Mouse (Mus musculus): Measurements from ENCODE around the gene Ptprd. TPM values are rescaled to one million over a fixed set of nuclear protein-coding genes. Genes with fewer than 3 reads are reported as not detected.
"Not testable (repeated sequence)": the region's sequence is repeated elsewhere in the genome, so short reads cannot be mapped to it uniquely, and the experiment has no call there.

Ptprd gene
- polyA plus RNA-seq, 1 experiment from 2014 or later: 12.9 TPM

DNA sequence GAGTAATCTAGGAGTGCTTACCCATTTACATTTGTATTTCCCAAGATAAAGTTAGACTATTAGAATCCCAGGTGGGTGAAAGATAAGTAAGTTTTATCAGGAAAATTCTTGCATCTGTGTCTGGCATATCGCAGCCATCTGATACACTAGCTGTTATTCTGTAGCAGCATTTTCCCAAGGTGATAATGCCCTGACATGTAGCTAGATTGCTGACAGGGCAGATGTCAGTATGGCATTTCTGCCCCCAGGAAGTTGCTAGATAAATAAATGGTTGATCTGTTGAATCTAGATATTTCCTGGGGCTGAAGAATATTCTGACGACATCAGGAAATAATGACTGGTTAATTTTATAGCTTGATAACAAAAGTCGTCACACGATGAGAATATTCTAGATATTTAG is 2119.9 kb downstream of the Ptprd start:
- no peak for ATAC-seq
- no peaks in the 10 kb centered on the region for H3K27me3 ChIP-seq (replicated peaks)
- H3K4me1 ChIP-seq (replicated peaks): no peaks in the 10 kb centered on the region
- H3K36me3 ChIP-seq: no peaks in the 10 kb centered on the region
- H3K27ac ChIP-seq: no peak overlapping the region
- H3K9ac ChIP-seq: no peak overlapping the region
- 85% methylated on average over 4 of the region's 4 CpGs for WGBS
- H3K9me3 ChIP-seq: no peaks in the 10 kb centered on the region
- H3K4me2 ChIP-seq (replicated peaks): no peak overlapping the region
- no peak overlapping the region for H3K4me3 ChIP-seq (replicated peaks)

DNA sequence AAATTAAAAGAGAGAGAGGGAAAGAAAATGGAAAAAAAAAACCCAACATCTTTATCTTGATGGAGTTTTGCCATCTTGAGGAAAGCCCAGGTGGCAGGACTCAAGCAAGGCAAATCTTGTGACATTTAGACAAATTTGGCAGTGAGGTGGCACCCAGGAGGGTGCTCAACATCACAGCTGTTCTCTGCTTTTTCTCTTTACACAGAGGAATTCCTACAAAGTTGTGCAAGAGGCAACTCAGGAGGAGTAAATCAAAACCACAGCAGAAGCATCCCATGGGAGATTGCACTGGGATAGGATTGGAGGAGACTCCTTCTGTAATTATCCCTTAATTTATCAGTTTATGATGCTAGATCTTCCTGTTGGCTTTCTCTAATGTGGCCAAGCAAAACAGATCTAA is 2121.9 kb downstream of the Ptprd start:
- Histone ChIP-seq H3K9me3 (no peaks in the 10 kb centered on the region), H3K4me2 (replicated peaks) (no peak overlapping the region), H3K4me3 (replicated peaks) (no peak overlapping the region), H3K4me1 (replicated peaks) (no peaks in the 10 kb centered on the region), H3K27ac (no peak overlapping the region), H3K36me3 (no peaks in the 10 kb centered on the region), H3K27me3 (replicated peaks) (no peaks in the 10 kb centered on the region), H3K9ac (no peak overlapping the region)
- no peak for ATAC-seq

DNA sequence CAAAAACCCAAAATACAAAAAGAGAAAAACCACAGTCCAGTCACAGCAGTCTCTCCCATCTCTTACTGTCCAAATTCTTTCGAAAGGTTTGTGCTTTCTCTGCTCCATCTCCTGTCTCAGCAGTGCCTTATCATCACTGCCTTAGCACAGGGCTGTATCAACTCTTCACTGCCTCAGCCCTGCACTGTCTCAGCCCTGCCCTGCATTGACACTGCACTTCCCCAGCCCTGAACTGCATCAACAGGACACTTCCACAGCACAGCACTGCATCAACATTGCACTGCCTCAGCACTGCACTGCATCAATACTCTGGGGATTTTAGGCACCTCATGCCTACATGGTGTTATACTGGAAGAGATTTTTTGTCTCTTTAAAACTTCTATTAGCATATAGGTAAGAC is 2135.7 kb downstream of the Ptprd start:
- no peak overlapping the region for H3K4me3 ChIP-seq (replicated peaks)
- H3K9me3 ChIP-seq: no peaks in the 10 kb centered on the region
- no peak for ATAC-seq
- H3K9ac ChIP-seq: no peak overlapping the region
- H3K27me3 ChIP-seq (replicated peaks): no peaks in the 10 kb centered on the region
- no peaks in the 10 kb centered on the region for H3K4me1 ChIP-seq (replicated peaks)
- H3K27ac ChIP-seq: no peak overlapping the region
- 81% methylated on average over 1 of the region's 1 CpGs for WGBS
- H3K36me3 ChIP-seq: no peaks in the 10 kb centered on the region
- H3K4me2 ChIP-seq (replicated peaks): no peak overlapping the region

DNA sequence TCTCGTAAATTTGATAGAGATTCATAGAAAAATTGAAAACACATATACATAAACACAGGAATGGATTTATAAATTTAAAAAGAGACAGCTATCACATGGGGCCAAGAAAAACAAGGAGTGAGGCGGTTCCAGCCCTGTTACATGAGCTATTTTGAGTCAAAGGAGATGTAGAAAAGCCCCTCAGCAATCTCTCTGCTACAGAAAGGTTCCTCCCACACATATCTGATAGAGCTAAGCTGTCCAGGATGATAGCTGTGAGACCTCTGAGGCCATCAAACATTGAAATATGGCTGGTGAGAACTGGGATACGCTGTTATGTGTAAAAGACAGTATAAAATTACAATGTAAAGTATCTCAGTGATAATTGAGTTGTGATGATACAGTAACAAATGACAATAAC is 2138.5 kb downstream of the Ptprd start:
- Histone ChIP-seq H3K27me3 (replicated peaks) (no peaks in the 10 kb centered on the region), H3K27ac (no peak overlapping the region), H3K4me2 (replicated peaks) (no peak overlapping the region), H3K36me3 (no peaks in the 10 kb centered on the region), H3K9ac (no peak overlapping the region), H3K4me1 (replicated peaks) (no peaks in the 10 kb centered on the region), H3K9me3 (no peaks in the 10 kb centered on the region), H3K4me3 (replicated peaks) (no peak overlapping the region)
- no peak for ATAC-seq
- WGBS: 78% methylated on average over 3 of the region's 3 CpGs

DNA sequence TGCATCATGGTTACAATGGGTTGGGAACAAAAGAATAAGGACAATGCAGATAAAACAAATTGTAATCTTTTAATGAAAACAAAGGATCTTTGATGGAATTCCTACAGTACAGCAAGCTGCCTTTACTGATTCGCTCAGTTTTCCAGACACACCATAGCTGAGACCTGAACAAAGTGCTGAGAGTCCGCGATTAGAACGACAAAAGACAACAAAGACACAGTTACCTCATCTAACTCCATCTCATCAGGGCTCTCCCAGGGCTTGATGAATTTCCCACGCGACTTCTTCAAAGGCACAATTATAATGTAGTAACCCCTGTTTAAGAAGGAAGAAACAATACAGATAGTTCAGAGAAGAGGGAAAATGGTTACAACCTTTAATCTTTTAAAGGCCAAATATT is 2140.0 kb downstream of the Ptprd start:
- no peak overlapping the region for H3K4me3 ChIP-seq (replicated peaks)
- no peak overlapping the region for H3K4me2 ChIP-seq (replicated peaks)
- 90% methylated on average over 6 of the region's 6 CpGs for WGBS
- H3K27me3 ChIP-seq (replicated peaks): no peaks in the 10 kb centered on the region
- no peak overlapping the region for H3K9ac ChIP-seq
- H3K4me1 ChIP-seq (replicated peaks): no peaks in the 10 kb centered on the region
- no peak for ATAC-seq
- no peaks in the 10 kb centered on the region for H3K9me3 ChIP-seq
- H3K27ac ChIP-seq: no peak overlapping the region
- no peaks in the 10 kb centered on the region for H3K36me3 ChIP-seq

DNA sequence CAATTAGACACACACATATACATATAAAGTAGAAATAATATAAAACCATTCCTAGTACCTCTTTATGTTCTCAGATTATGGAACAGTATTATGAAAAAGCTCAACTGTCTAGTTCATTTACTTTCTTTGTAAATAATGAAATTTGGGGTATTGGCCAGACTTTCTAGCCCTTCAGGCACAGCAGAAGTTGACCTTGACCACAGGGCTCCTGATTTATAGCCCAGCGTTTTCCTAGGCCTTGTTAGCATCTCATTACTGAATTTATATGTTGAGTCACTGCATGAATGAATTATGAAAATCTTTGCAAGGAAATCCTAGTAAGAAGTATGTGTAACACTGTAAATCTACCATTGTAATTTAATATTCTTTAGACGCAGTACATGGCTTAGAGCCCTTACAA is 2154.9 kb downstream of the Ptprd start:
- no peak overlapping the region for H3K27ac ChIP-seq
- WGBS: 79% methylated on average over 2 of the region's 2 CpGs
- no peaks in the 10 kb centered on the region for H3K36me3 ChIP-seq
- H3K4me1 ChIP-seq (replicated peaks): no peaks in the 10 kb centered on the region
- H3K9ac ChIP-seq: no peak overlapping the region
- no peaks in the 10 kb centered on the region for H3K27me3 ChIP-seq (replicated peaks)
- no peak overlapping the region for H3K4me2 ChIP-seq (replicated peaks)
- ATAC-seq: no peak
- H3K4me3 ChIP-seq (replicated peaks): no peak overlapping the region
- H3K9me3 ChIP-seq: no peaks in the 10 kb centered on the region

DNA sequence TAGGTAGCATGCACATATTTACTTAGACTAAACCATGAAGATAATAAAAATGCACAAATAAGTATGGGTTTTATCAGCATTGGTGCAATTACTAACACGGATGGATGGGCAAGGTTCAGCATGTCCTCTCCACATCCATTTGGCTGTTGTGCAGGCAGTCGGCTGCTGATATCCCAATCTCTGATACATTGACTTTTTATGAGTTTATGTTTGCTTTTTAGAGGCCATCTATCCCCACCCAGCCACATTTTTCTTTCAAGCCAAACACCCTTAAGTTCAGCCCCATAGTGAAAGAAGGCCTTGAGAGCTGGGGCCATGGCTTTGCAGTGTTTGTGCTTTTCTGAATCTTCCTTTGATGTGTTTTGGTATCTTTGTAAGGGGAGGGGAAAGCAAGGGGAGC is 2166.1 kb downstream of the Ptprd start:
- Histone ChIP-seq H3K4me3 (replicated peaks) (no peak overlapping the region), H3K9ac (no peak overlapping the region), H3K36me3 (no peaks in the 10 kb centered on the region), H3K27me3 (replicated peaks) (no peaks in the 10 kb centered on the region), H3K4me2 (replicated peaks) (no peak overlapping the region), H3K4me1 (replicated peaks) (no peaks in the 10 kb centered on the region), H3K27ac (no peak overlapping the region), H3K9me3 (no peaks in the 10 kb centered on the region)
- ATAC-seq: peak; percentile 73
- 42% methylated on average over 2 of the region's 2 CpGs for WGBS

DNA sequence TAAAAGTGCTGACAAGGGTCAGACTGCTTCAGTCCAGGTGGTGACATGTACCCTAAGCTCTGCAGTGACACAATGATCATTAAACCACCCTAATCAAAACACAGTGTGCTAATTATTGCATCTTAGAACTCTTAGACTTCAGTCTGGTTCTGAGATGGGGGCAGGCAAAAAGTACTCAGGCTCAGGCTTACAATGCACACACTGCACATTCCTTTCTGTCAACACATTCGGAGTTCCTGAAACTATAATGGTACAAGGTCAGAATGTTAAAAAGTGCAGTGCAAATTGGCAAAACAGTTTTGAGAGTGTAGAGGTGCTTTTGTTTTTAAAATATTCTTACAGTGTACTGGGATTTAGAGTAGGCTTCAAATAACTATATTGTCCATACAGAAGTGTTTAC is 2167.0 kb downstream of the Ptprd start:
- no peak overlapping the region for H3K4me3 ChIP-seq (replicated peaks)
- H3K27me3 ChIP-seq (replicated peaks): no peaks in the 10 kb centered on the region
- no peaks in the 10 kb centered on the region for H3K36me3 ChIP-seq
- ATAC-seq: no peak
- H3K9me3 ChIP-seq: no peaks in the 10 kb centered on the region
- no peak overlapping the region for H3K4me2 ChIP-seq (replicated peaks)
- no peaks in the 10 kb centered on the region for H3K4me1 ChIP-seq (replicated peaks)
- no peak overlapping the region for H3K9ac ChIP-seq
- no peak overlapping the region for H3K27ac ChIP-seq
- WGBS: 52% methylated on average over 1 of the region's 1 CpGs

DNA sequence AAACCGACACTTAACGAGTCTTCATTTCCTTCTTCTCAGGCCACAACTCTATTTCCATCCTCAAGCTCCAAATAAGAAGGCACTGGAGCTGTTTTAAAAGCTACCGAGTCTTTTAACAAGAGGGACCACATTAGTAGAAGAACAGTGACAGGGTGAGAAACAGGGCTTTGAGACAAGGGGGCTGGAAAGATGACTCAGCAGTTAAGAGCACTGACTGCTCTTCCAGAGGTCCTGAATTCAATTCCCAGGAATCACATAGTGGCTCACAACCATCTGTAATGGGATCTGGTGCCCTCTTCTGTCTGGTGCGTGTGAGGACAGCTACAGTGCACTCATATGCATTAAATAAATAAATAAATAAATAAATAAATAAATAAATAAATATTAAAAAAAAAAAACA is 2174.6 kb downstream of the Ptprd start:
- H3K9ac ChIP-seq; ATAC-seq; H3K27me3 ChIP-seq (replicated peaks); H3K36me3 ChIP-seq; H3K4me2 ChIP-seq (replicated peaks); H3K9me3 ChIP-seq; H3K27ac ChIP-seq; H3K4me1 ChIP-seq (replicated peaks); H3K4me3 ChIP-seq (replicated peaks): not testable (repeated sequence)
- 81% methylated on average over 4 of the region's 4 CpGs for WGBS

DNA sequence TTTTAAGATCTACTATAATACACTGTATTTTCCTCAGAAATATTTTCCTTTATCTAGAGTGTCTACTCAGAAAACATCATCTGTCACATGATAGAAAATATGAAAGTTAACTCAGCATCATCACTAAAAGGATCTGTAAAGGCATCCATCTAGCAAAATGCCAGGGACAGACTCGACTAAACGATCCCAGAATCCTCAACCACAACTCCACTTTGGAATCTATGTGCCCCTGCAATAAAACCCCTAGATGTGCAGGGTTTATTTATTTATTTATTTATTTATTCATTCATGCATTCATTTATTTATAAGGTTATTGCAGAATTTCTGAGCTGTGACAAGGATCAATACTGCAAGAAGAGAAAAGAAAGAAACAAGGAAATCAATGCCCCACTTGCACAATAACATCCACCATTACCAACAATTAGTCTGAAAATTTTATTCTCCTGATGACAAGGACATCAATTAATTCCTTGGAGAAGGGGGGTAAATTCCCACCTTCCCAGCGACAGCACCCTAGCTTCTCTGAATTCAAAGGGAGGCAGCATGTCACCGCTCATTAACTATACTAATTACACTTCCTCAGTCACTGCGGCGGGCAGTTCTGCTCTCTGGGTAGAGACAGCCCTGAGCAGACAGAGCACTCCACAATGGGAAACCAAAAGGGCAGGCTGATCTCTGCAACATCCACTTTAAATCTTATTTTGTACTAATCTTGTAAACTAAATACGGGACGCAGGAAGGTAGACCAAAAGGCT is 2186.0 kb downstream of the Ptprd start:
- Histone ChIP-seq H3K4me2 (replicated peaks) (no peak overlapping the region), H3K27me3 (replicated peaks) (no peaks in the 10 kb centered on the region), H3K9ac (no peak overlapping the region), H3K9me3 (no peaks in the 10 kb centered on the region), H3K36me3 (no peaks in the 10 kb centered on the region), H3K4me3 (replicated peaks) (no peak overlapping the region), H3K27ac (no peak overlapping the region), H3K4me1 (replicated peaks) (no peaks in the 10 kb centered on the region)
- WGBS: 76% methylated on average over 8 of the region's 8 CpGs
- ATAC-seq: no peak

DNA sequence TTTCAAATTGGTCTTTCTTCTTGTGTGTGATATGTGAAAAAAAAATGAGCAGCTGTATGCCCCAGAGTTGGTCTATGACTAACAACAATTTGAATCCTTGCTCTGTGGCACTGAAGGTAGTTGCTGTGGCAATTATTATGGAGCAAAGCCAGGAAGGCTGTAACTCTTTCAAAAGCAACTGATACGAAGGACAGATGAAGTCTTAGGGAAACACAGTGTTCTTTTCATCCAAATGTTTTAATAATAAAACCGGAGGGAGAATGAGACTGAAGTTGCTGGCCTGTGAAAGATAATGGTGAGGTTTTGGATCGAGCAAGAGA is 2187.3 kb downstream of the Ptprd start:
- 60% methylated on average over 3 of the region's 3 CpGs for WGBS
- Histone ChIP-seq H3K4me1 (replicated peaks) (no peaks in the 10 kb centered on the region), H3K36me3 (no peaks in the 10 kb centered on the region), H3K4me3 (replicated peaks) (no peak overlapping the region), H3K27me3 (replicated peaks) (no peaks in the 10 kb centered on the region), H3K9ac (no peak overlapping the region), H3K27ac (no peak overlapping the region), H3K4me2 (replicated peaks) (no peak overlapping the region), H3K9me3 (no peaks in the 10 kb centered on the region)
- no peak for ATAC-seq

DNA sequence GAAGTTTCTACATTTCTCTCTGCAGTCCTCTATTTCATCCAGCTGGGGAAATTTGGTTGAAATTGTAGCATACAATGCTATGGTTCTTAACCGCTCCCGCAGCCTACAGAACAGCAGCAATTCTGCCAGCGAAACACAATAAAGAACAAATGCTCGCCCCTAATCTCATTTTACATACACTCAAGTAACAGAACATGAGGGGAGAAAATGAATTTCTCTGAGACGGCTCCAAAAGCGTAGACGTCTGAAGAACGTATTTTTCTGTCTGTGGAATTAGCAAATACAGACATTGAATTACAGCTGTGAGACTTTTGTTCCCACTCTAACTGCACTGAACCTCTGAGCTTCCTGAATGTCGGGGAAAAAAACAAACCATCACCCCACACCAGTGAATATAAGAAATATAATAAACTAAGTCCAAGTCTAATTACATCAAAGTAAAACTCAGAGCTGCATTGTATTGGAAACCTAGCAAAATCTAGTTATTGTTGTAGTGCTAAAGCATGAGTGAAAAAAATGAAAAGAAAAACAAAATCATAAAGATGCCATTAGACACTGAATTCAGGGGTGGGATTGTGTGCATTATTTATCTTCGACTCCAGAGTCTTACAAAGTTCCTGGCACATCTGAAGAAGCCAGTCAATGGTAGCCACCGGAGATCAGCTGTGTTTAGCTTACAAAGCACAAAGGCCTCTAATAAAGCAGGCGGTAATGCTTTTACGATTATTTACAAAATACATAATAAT is 2187.8 kb downstream of the Ptprd start:
- H3K4me1 ChIP-seq (replicated peaks): no peaks in the 10 kb centered on the region
- no peaks in the 10 kb centered on the region for H3K36me3 ChIP-seq
- H3K4me2 ChIP-seq (replicated peaks): no peak overlapping the region
- 75% methylated on average over 13 of the region's 13 CpGs for WGBS
- H3K27me3 ChIP-seq (replicated peaks): no peaks in the 10 kb centered on the region
- no peak for ATAC-seq
- H3K9ac ChIP-seq: no peak overlapping the region
- H3K9me3 ChIP-seq: no peaks in the 10 kb centered on the region
- H3K27ac ChIP-seq: no peak overlapping the region
- H3K4me3 ChIP-seq (replicated peaks): no peak overlapping the region

DNA sequence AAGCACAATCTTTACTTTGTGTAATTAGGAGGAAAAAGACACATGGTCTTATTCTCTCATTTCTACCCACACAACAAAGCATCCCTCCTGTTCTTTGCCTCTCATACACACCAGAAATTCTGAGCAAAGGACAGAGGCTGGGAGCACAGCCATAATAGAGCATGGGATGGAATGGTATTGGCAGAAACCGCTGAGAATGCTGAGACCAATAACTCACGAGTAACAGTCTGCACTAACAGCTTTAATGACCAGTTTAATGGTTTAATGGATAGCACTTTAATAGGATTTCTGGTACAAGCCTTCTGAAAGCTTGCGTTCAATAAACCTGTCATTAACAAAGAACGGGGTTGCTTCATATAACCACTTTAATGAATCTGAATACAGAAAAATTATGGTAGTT is 2190.1 kb downstream of the Ptprd start:
- Histone ChIP-seq H3K9ac (no peak overlapping the region), H3K27ac (no peak overlapping the region), H3K27me3 (replicated peaks) (no peaks in the 10 kb centered on the region), H3K9me3 (no peaks in the 10 kb centered on the region), H3K4me3 (replicated peaks) (no peak overlapping the region), H3K4me1 (replicated peaks) (no peaks in the 10 kb centered on the region), H3K36me3 (no peaks in the 10 kb centered on the region), H3K4me2 (replicated peaks) (no peak overlapping the region)
- ATAC-seq: no peak
- 68% methylated on average over 4 of the region's 4 CpGs for WGBS

All from intestine, embryonic 15.5 days (tissue).